Mouse (Mus musculus) macrophage (primary cell): ENCODE data around the gene Foxj1. TPM values are rescaled to one million over a fixed set of nuclear protein-coding genes. Genes with fewer than 3 reads are reported as not detected.

Experiments
- H3K27ac ChIP-seq: fragments of 350-480 bp; formaldehyde crosslinking; 2 replicates; pipeline ENCODE4 v1.9.0; 2021
- H3K36me3 ChIP-seq: fragments of 350-480 bp; formaldehyde crosslinking; 2 replicates; pipeline ENCODE4 v1.9.0; 2021; ENCODE audit errors: inconsistent target
- H3K4me3 ChIP-seq: fragments of 350-480 bp; formaldehyde crosslinking; 2 replicates; pipeline ENCODE4 v1.9.0; 2021; ENCODE audit errors: inconsistent target
- H3K79me2 ChIP-seq: fragments of 350-480 bp; formaldehyde crosslinking; 2 replicates; pipeline ENCODE4 v1.9.0; 2021; ENCODE audit errors: inconsistent target
- WGBS: methylation state at CpG from one replicate; pipeline ENCODE4 v1.1.7; 2026; ENCODE audit warnings: inconsistent platforms; ENCODE audit not compliant: missing documents; 5-methylcytosine and 5-hydroxymethylcytosine counted together
- polyA plus RNA-seq: library from polyadenylated mRNA; stranded (reverse); fragments of 250-400 nt; gene quantifications from 3 replicates; pipeline ENCODE4 v1.2.4, GENCODE M21; 2018; ENCODE audit warnings: inconsistent platforms

The Foxj1 gene
- polyA plus RNA-seq, 1 experiment from 2014 or later = not detected

- 18% methylated on average over 48 of the region's 48 CpGs for WGBS
Measured at GRCm38 (mm10) chr11:116280751-116281663, 54.2 kb downstream of the Foxj1 start, which contains the start of gene Galr2. Gene Galr2, plus strand, starts transcription at chr11:116280939.

More at GRCm38 (mm10) chr11:116280751-116281663, 54.2 kb downstream of the Foxj1 start, which contains the start of gene Galr2:
- Histone ChIP-seq H3K27ac (no peak within 1 kb of the TSS), H3K36me3 (no peaks in the 10 kb centered on the region), H3K4me3 (no peak within 1 kb of the TSS), H3K79me2 (no peaks in the 10 kb centered on the region)

Other genes with a start within 250 kb of the Foxj1 start
- 130 to 281 TPM (median 182 TPM) in 3 replicates for gene Wbp2, start 248.4 kb downstream of the Foxj1 start, polyA plus RNA-seq
- gene Trim47, start 208.2 kb downstream of the Foxj1 start, polyA plus RNA-seq = 9.4 to 36.9 TPM (median 26.2 TPM) in 3 replicates
- 12.2 to 14.3 TPM (median 12.8 TPM) in 3 replicates for gene Trim65, start 204.3 kb downstream of the Foxj1 start, polyA plus RNA-seq
- 13.6 to 25.3 TPM (median 20.3 TPM) in 3 replicates for gene Mrpl38, start 196.5 kb downstream of the Foxj1 start, polyA plus RNA-seq
- 13.2 to 15.0 TPM (median 14.6 TPM) in 3 replicates for gene Fbf1, start 167.2 kb downstream of the Foxj1 start, polyA plus RNA-seq
- 35.1 to 61.5 TPM (median 55.2 TPM) in 3 replicates for gene Ten1, start 136.5 kb downstream of the Foxj1 start, polyA plus RNA-seq
- gene Acox1, start 136.4 kb downstream of the Foxj1 start, polyA plus RNA-seq = 52.6 to 66.6 TPM (median 52.9 TPM) in 3 replicates
- gene Evpl, start 97.3 kb downstream of the Foxj1 start, polyA plus RNA-seq = not detected in 3 replicates
- gene Srp68, start 61.2 kb downstream of the Foxj1 start, polyA plus RNA-seq = 50.2 to 71.9 TPM (median 56.6 TPM) in 3 replicates
- not detected in 3 replicates for gene Galr2, start 54.5 kb downstream of the Foxj1 start, polyA plus RNA-seq
- 22.2 to 30.5 TPM (median 26.9 TPM) in 3 replicates for gene Exoc7, start 28.2 kb downstream of the Foxj1 start, polyA plus RNA-seq
- gene Rnf157, start 77.6 kb upstream of the Foxj1 start, polyA plus RNA-seq = 12.1 to 23.4 TPM (median 14.0 TPM) in 3 replicates
- gene Ubald2, start 98.7 kb upstream of the Foxj1 start, polyA plus RNA-seq = 18.0 to 34.4 TPM (median 27.5 TPM) in 3 replicates
- gene Qrich2, start 130.8 kb upstream of the Foxj1 start, polyA plus RNA-seq = not detected in 3 replicates
- 18.4 to 35.9 TPM (median 20.8 TPM) in 3 replicates for gene Prpsap1, start 158.8 kb upstream of the Foxj1 start, polyA plus RNA-seq
- 0.12 to 0.22 TPM in 2 of 3 replicates, not detected in the other for gene Sphk1, start 195.5 kb upstream of the Foxj1 start, polyA plus RNA-seq
- 4.4 to 9.2 TPM (median 5.4 TPM) in 3 replicates for gene Ube2o, start 246.0 kb upstream of the Foxj1 start, polyA plus RNA-seq